Mouse (Mus musculus): ENCODE data around the gene Taf13. TPM values are rescaled to one million over a fixed set of nuclear protein-coding genes. Genes with fewer than 3 reads are reported as not detected.
A peak's percentile ranks its signal among the peaks of the same experiment; 100 is the strongest.

The Taf13 gene
- polyA plus RNA-seq, 1 experiment from 2014 or later, result 52.4 TPM

GRCm38 (mm10) chr3:108542299-108542698 is 29.2 kb upstream of the Taf13 start:
- no peak overlapping the region for H3K9ac ChIP-seq (ENCODE audit: low read depth, low read length)
- H3K4me2 ChIP-seq (ENCODE audit: low read length), result no peak overlapping the region
- ATAC-seq, result no peak
- H3K27ac ChIP-seq (ENCODE audit: low read depth, low read length), result no peak overlapping the region
- WGBS, result 82% methylated on average over 11 of the region's 11 CpGs
- H3K27me3 ChIP-seq (replicated peaks; ENCODE audit: control insufficient read depth, insufficient read depth, low read length), result no peaks in the 10 kb centered on the region
- H3K4me3 ChIP-seq (ENCODE audit: low read length), result no peak overlapping the region
- H3K4me1 ChIP-seq (ENCODE audit: control insufficient read depth, insufficient read depth, low read depth, low read length), result 0 out of 2 replicates have a peak, but pooled peaks cover 6% of the 10 kb centered on the region
- H3K36me3 ChIP-seq (ENCODE audit: control insufficient read depth, insufficient read depth, low read length), result no peaks in the 10 kb centered on the region
- H3K9me3 ChIP-seq (ENCODE audit: control insufficient read depth, low read length), result no peaks in the 10 kb centered on the region

- Histone ChIP-seq H3K4me3 (ENCODE audit: low read length) (peak overlapping the region; percentile 76), H3K4me2 (ENCODE audit: low read length) (peak overlapping the region; percentile 85), H3K36me3 (ENCODE audit: control insufficient read depth, insufficient read depth, low read length) (peaks cover 14% of the 10 kb centered on the region), H3K27me3 (replicated peaks; ENCODE audit: control insufficient read depth, insufficient read depth, low read length) (no peaks in the 10 kb centered on the region), H3K27ac (ENCODE audit: low read depth, low read length) (peak overlapping the region; percentile 89), H3K9me3 (ENCODE audit: control insufficient read depth, low read length) (no peaks in the 10 kb centered on the region), H3K4me1 (ENCODE audit: control insufficient read depth, insufficient read depth, low read depth, low read length) (peaks cover 6% of the 10 kb centered on the region), H3K9ac (ENCODE audit: low read depth, low read length) (peak overlapping the region; percentile 95)
- peak; percentile 75 for ATAC-seq
- 1% methylated on average over 40 of the region's 42 CpGs for WGBS
Observed at GRCm38 (mm10) chr3:108554111-108554561, 17.4 kb upstream of the Taf13 start.

GRCm38 (mm10) chr3:108554587-108555312 is 16.7 kb upstream of the Taf13 start:
- Histone ChIP-seq H3K27me3 (replicated peaks; ENCODE audit: control insufficient read depth, insufficient read depth, low read length) (no peaks in the 10 kb centered on the region), H3K4me3 (ENCODE audit: low read length) (peak overlapping the region; percentile 76), H3K9ac (ENCODE audit: low read depth, low read length) (peak overlapping the region; percentile 95), H3K9me3 (ENCODE audit: control insufficient read depth, low read length) (no peaks in the 10 kb centered on the region), H3K27ac (ENCODE audit: low read depth, low read length) (peak overlapping the region; percentile 89), H3K4me1 (ENCODE audit: control insufficient read depth, insufficient read depth, low read depth, low read length) (peaks cover 6% of the 10 kb centered on the region), H3K4me2 (ENCODE audit: low read length) (peak overlapping the region; percentile 85), H3K36me3 (ENCODE audit: control insufficient read depth, insufficient read depth, low read length) (peaks cover 19% of the 10 kb centered on the region)
- 20% methylated on average over 19 of the region's 22 CpGs for WGBS
- ATAC-seq, result peak; percentile 95

GRCm38 (mm10) chr3:108557888-108558287 is 13.6 kb upstream of the Taf13 start:
- H3K27ac ChIP-seq (ENCODE audit: low read depth, low read length), result no peak overlapping the region
- no peaks in the 10 kb centered on the region for H3K9me3 ChIP-seq (ENCODE audit: control insufficient read depth, low read length)
- H3K27me3 ChIP-seq (replicated peaks; ENCODE audit: control insufficient read depth, insufficient read depth, low read length), result no peaks in the 10 kb centered on the region
- no peak overlapping the region; the same call in 1 of the 2 replicates for H3K9ac ChIP-seq (ENCODE audit: low read depth, low read length)
- 93% methylated on average over 4 of the region's 4 CpGs for whole genome bisulfite sequencing
- peaks cover 15% of the 10 kb centered on the region for H3K4me1 ChIP-seq (ENCODE audit: control insufficient read depth, insufficient read depth, low read depth, low read length)
- ATAC-seq, result no peak
- H3K4me2 ChIP-seq (ENCODE audit: low read length), result no peak overlapping the region
- peaks cover 21% of the 10 kb centered on the region for H3K36me3 ChIP-seq (ENCODE audit: control insufficient read depth, insufficient read depth, low read length)
- no peak overlapping the region for H3K4me3 ChIP-seq (ENCODE audit: low read length)

GRCm38 (mm10) chr3:108562133-108562730 is 9.3 kb upstream of the Taf13 start, which contains the start of gene Tmem167b:
Gene Tmem167b (minus strand): TSS chr3:108562466.
- peak within 1 kb of the TSS; percentile 95 for H3K27ac ChIP-seq (ENCODE audit: low read depth, low read length)
- peaks cover 9% of the 10 kb centered on the region for H3K4me1 ChIP-seq (ENCODE audit: control insufficient read depth, insufficient read depth, low read depth, low read length)
- ATAC-seq, result peak; percentile 98
- no peaks in the 10 kb centered on the region for H3K9me3 ChIP-seq (ENCODE audit: control insufficient read depth, low read length)
- peak within 1 kb of the TSS; percentile 82 for H3K4me3 ChIP-seq (ENCODE audit: low read length)
- H3K4me2 ChIP-seq (ENCODE audit: low read length), result peak within 1 kb of the TSS; percentile 88
- no peaks in the 10 kb centered on the region for H3K27me3 ChIP-seq (replicated peaks; ENCODE audit: control insufficient read depth, insufficient read depth, low read length)
- H3K9ac ChIP-seq (ENCODE audit: low read depth, low read length), result peak within 1 kb of the TSS; percentile 87
- H3K36me3 ChIP-seq (ENCODE audit: control insufficient read depth, insufficient read depth, low read length), result peaks cover 18% of the 10 kb centered on the region
- WGBS, result under 1% methylated on average over 37 of the region's 45 CpGs

- peaks cover 9% of the 10 kb centered on the region for H3K4me1 ChIP-seq (ENCODE audit: control insufficient read depth, insufficient read depth, low read depth, low read length)
- no peaks in the 10 kb centered on the region for H3K27me3 ChIP-seq (replicated peaks; ENCODE audit: control insufficient read depth, insufficient read depth, low read length)
- peak overlapping the region; percentile 95 for H3K27ac ChIP-seq (ENCODE audit: low read depth, low read length)
- peak overlapping the region; percentile 88 for H3K4me2 ChIP-seq (ENCODE audit: low read length)
- ATAC-seq, result peak; percentile 74
- H3K9me3 ChIP-seq (ENCODE audit: control insufficient read depth, low read length), result no peaks in the 10 kb centered on the region
- H3K36me3 ChIP-seq (ENCODE audit: control insufficient read depth, insufficient read depth, low read length), result peaks cover 14% of the 10 kb centered on the region
- peak overlapping the region; percentile 82 for H3K4me3 ChIP-seq (ENCODE audit: low read length)
- WGBS, result 11% methylated on average over 15 of the region's 15 CpGs
- peak overlapping the region; percentile 50; the same call in 1 of the 2 replicates for H3K9ac ChIP-seq (ENCODE audit: low read depth, low read length)
Observed at GRCm38 (mm10) chr3:108562777-108563271, 8.7 kb upstream of the Taf13 start.

GRCm38 (mm10) chr3:108563309-108563708 is 8.2 kb upstream of the Taf13 start:
- Histone ChIP-seq H3K4me1 (ENCODE audit: control insufficient read depth, insufficient read depth, low read depth, low read length) (peaks cover 9% of the 10 kb centered on the region), H3K9me3 (ENCODE audit: control insufficient read depth, low read length) (no peaks in the 10 kb centered on the region), H3K27ac (ENCODE audit: low read depth, low read length) (peak overlapping the region; percentile 95), H3K36me3 (ENCODE audit: control insufficient read depth, insufficient read depth, low read length) (peaks cover 9% of the 10 kb centered on the region), H3K9ac (ENCODE audit: low read depth, low read length) (peak overlapping the region; percentile 50; the same call in 1 of the 2 replicates), H3K4me2 (ENCODE audit: low read length) (peak overlapping the region; percentile 88), H3K27me3 (replicated peaks; ENCODE audit: control insufficient read depth, insufficient read depth, low read length) (no peaks in the 10 kb centered on the region), H3K4me3 (ENCODE audit: low read length) (peak overlapping the region; percentile 82)
- no peak for ATAC-seq
- WGBS, result 2% methylated on average over 4 of the region's 4 CpGs

- 11% methylated on average over 15 of the region's 15 CpGs for WGBS
- ATAC-seq, result no peak
- no peak overlapping the region for H3K4me2 ChIP-seq (ENCODE audit: low read length)
- no peak overlapping the region for H3K4me3 ChIP-seq (ENCODE audit: low read length)
- peaks cover 10% of the 10 kb centered on the region for H3K4me1 ChIP-seq (ENCODE audit: control insufficient read depth, insufficient read depth, low read depth, low read length)
- no peak overlapping the region for H3K9ac ChIP-seq (ENCODE audit: low read depth, low read length)
- no peaks in the 10 kb centered on the region for H3K27me3 ChIP-seq (replicated peaks; ENCODE audit: control insufficient read depth, insufficient read depth, low read length)
- no peaks in the 10 kb centered on the region for H3K36me3 ChIP-seq (ENCODE audit: control insufficient read depth, insufficient read depth, low read length)
- no peaks in the 10 kb centered on the region for H3K9me3 ChIP-seq (ENCODE audit: control insufficient read depth, low read length)
- peak overlapping the region; percentile 37 for H3K27ac ChIP-seq (ENCODE audit: low read depth, low read length)
Observed at GRCm38 (mm10) chr3:108567990-108568877, 3.3 kb upstream of the Taf13 start.

Measured in hindbrain, embryonic 16.5 days (tissue).